Mouse (Mus musculus) left cerebral cortex, adult 8-10 months (tissue): ENCODE measurements around the gene Pparg. TPM values are rescaled to one million over a fixed set of nuclear protein-coding genes. Genes with fewer than 3 reads are reported as not detected.

ENCODE experiments used
- DNase-seq, 2 experiments: peaks; one replicate each; pipeline ENCODE4 v3.0.0; 2022; ENCODE audit warnings: low spot score in 2 of 2
- total RNA-seq, 4 experiments: library from RNA; stranded (reverse); gene quantifications; 2 replicates each; pipeline ENCODE4 v1.2.4; 2022

Gene Pparg
- total RNA-seq, 4 experiments from 2014 or later, result 7.0 to 8.1 (median 7.5) TPM

DNA sequence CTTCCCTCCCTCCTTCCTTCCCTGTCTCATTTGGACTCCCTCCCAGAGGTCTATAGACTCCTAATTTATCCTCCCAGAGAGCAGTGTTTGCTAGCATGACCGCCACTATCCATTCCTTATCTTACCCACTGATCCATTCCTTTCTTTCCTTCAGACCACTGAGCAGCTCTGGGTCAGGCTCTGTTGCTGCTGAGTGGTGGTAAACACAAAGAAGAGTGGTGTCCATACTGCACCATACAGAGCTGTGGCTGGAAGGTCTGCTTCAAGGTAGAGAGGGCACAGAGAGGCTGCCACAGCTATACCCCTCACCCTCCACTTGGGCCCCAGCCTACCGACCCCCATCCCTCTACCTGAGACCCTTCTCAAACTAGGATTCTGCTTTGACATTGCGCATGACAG, 143.4 kb downstream of the Pparg start:
- no peak for DNase-seq

DNA sequence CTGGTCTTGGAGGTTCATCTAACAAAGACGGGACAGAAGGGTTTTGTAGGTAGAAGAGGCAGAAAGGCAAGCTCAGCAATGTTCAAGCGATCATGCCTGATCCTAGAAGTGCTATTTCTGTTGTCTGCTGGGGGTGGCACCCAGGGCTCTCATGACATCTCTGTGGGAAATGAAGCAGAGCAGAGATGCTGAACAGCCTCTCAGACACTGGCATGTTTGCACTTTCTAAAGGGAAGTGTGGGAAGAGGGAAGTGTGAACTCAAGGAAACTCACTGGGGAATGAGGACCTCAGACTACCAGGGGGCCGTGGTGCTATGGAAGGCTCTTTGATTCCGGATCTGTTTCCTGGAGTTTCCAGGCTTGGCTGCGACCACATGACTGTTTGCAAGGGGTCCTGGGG, 144.2 kb downstream of the Pparg start:
- DNase-seq, result no peak

DNA sequence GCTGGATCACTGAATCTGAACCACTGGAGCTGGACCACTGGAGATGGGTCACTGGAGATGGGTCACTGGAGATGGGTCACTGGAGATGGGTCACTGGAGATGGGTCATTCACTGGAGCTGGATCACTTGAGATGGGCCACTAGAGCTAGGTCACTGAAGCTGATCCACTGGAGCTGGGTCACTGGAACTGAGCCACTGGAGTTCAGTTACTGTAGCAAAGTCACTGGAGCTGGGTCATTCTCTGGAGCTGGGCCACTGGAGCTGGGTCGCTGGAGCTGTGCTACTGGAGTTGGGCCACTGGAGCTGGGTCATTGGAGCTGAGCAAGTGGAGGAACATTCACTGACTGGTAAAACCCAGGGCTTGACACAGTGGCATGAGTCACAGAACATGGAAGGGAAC, 145.7 kb downstream of the Pparg start:
- DNase-seq, result no peak

DNA sequence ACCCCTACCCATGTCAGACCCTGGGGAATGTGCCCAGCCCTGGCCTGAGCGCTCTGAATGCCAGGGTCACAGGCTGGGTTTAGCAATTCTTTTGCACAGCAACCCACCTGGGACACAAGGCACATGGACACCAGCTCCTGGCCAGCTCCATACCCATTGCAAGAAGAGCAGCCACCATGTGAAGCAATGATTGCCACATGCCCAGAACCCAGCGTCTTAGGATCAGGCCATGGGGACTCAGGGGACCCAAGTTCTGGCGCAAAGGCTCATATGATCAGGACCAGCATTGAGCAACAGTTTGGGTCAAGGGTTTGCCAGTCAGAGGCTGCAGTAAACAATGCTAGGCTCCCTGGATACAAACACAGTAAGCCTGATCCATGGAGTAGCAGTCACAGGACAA, 150.7 kb downstream of the Pparg start:
- DNase-seq, result no peak

DNA sequence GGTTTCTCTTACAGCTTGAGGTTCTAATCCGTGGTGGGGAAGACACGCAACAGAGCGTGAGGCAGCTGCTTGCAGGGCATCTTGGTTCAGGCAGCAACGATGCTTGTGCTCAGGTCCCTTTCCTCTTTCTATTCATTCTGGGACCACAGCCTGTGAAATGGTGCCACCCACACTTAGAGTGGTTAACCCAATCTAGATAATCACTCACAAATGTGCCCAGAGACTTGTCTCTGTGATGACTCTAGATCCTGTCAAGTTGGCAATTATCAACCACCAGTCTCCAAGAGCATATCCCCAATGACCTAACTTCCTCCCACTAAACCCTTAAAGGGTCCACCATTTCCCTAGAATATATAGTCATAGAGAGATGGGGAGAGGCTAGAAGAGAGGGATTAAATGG, 152.5 kb downstream of the Pparg start:
- no peak for DNase-seq

DNA sequence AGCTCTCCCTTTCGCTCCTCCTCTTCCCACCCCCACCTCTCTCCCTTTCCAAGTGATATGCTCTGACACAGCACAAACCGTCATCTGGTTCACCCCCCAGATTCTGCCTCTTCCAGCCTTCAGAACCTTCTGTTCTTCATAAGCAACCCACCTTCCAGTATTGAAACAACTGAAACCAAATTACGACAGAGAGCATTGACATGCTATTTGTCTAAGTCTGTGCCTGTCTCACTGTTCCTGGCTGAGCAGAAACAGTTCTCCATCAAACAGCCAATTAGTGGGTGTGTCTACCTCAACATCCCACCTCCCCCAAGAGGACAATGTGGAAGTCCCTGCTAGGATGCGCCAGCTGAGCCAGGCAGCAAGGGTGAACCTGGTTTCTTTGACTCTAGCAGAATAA, 157.2 kb downstream of the Pparg start:
- DNase-seq, result no peak

DNA sequence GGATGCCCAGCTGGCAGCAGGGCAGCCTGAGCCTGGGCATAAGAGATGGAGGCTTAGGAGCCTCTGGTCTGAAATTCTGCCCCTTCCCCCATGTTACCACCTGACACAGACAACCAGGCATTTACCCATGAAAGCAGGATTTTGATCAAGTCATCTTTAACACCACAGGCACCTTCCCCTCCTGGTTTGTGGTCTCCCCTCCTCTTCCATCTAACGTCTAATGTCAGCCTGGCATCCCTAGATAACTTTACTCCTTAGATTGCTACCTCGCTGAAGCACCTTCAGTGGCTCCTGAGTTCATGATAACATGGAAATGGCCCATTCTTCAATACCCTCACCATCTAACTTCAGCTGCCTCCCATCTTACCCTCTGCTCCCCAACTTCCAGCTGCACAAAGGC, 157.6 kb downstream of the Pparg start:
- DNase-seq, result no peak

DNA sequence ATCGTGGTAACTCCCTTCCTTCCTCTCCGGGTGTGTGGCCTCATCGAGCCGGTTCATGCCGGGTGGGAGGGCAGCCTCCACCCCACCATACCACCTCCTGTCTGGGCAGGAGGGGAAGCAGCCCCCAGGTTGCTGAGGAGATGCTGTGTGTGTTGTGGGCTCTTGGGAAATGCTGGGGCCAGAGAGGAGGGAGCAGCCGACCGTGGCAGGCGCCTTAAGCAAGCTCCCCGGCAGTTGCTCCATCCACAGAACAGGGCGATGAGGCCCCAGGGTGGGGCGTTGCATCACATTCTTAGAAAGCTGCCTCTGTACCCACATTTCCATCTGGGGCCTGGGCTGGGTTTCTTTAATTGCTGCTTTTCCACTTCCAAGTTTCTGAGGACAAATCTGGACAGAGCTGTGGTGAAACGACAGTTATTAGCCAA, 158.5 kb downstream of the Pparg start:
- DNase-seq, result no peak

DNA sequence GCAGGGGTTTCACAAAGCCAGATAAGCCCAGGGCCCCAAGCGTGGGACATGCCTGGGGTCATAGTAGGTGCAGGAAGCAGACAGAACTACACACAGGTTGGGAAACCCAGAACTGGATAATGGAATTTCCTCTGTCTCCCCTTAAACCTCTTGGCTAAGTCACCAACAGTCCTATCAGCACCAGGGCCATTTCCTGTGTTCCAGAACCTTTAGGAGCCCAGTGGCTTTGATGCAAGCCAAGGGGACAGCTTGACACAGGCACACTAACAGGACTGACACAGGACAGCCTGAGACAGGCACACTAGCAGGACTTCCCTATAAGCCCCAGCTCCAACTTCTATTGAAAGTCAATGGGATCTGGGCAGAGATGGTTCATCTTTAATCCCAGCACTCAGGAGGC, 161.2 kb downstream of the Pparg start:
- DNase-seq, result no peak

DNA sequence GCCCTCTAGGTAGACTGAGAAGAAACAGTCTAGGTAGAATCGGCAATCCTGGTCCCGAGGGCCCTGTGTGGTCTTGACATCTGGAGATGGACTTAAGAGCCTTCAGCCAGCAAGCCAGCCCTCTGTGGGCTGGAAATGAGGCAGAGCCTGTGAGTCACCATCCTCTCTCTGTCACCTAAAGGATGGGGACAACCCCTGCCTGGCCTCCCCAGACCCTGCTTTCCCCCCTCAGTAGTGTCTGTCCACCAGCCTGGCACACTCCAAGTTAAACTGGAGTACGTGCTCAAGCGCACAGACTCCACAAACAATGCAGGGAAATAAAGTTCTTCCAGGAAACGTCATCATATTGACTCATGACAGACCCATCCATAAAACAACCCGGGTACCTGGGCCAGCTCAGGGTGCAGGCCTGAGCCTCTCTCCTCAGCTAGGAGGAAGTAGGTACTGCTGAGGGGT, 162.0 kb downstream of the Pparg start:
- DNase-seq, result no peak

DNA sequence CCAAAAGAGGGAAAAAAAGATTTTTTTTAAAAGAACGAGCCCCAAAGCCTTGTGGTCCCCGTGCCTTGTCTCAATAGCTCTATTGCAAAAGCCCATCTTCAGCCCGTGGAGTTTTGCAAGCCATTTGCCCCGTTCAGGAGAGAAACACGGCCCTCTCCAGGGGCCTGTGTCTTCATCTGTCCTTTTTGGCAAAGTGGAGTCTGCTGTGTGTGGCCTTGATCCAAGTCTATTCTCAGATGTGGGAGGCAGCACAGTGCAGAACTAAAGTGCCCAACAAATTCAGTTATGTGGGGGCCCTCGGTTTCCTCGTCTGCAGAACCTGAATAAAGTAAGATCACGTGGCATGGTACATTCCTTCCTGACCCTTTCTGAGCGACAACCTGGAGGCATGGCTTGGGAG, 162.4 kb downstream of the Pparg start:
- peak in 1 of 2 experiments; percentile 48 for DNase-seq

DNA sequence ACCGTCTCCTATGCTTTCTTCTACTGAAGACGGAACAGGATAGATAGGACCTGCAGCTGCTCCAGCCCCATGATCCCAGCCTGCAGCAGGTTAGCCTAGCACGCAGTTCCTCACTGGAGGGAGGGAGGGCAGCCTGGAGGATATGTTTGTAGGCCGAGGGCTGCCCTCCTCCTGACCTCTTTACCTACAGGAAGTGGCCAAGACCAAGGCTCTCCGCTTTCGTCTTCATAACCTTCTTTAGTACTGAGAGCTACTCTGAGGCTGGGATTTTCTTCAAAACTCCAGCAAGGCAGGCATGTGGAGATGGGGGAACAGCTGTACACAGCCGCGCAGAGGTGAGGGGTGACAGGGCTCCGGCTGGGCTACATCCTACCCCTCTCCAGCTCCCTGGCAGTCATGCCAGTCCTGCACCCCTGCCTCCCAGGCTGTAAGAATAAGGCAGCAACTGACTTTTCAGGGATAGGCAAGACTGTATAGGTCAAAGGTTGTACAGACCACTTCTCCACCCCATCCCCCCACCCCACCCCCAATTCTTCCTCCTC, 163.8 kb downstream of the Pparg start:
- no peak for DNase-seq

DNA sequence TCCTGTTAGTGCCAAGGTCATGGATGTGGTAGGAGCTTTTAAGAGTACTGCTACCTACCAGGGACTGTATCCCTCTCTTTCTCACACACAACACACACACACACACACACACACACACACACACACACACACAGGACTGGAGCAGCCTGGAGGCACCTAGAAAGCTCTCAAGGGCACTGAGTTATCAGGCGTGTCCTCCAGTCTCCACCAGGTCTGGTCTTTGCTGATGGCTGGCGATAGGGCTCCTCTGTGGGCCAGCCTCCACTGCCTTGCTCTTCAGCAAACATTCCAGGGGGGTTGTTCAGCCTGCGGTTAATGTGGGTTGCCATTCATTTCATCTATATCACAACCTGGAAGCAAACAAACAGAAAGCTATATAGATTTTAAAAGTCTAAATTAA, 166.7 kb downstream of the Pparg start:
- DNase-seq, result no peak

DNA sequence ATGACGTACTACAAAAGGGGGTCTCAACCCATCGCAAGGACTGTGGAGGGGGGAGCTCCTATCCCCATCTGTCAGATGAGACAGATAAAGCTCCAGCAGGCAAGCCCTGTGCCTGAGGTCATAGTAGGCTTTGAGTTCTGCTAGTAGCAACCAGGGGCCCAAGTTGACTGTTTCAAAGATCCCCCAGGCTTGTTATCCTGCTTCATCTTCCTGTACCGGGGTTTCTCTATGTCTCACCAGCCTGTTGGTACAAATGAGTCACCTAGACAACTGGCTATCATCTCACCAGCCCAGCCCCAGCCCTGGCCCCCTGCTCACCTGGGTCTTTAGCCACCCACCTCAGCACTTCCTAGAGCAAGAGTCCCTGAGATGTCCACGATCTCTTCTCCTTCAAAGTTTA, 167.6 kb downstream of the Pparg start:
- DNase-seq, result no peak

DNA sequence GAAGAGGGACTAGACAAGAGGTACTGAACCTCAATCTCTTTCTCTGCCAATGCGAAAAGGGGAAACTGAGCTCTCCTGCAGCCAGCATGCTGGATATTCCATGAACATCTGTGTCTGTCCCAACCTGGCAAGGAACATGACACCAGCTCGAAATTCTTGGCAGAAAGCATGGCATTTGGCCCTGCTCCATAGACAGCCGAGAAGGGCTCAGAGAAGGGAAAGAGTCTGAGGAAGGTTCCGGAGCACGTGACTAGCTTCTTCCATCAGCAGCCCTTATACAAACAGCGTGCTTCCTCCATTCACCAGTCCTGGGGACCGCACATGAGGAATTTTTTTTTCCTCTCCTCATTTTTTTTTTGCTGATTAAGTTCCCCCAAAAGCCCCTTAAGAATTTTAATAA, 173.9 kb downstream of the Pparg start:
- no peak for DNase-seq

DNA sequence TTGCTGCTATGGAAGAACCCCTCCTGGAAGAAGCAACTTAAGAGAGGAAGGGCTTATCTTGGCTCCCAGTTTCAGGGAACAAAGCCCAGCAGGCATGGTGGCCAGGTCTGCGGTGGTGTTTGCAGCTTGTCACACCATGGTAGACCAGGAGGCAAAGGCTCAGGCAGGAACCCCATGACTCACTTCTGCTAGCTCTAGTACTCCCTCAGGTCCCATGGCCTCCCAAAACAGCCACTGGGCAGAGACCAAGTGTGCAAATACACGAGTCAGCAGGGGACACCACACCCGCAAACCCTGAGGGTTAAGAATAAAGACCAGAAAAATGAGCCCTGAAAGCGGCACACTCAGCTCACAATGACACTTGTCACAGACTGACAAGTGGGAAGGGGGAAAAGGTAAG, 175.4 kb downstream of the Pparg start:
- DNase-seq, result no peak

DNA sequence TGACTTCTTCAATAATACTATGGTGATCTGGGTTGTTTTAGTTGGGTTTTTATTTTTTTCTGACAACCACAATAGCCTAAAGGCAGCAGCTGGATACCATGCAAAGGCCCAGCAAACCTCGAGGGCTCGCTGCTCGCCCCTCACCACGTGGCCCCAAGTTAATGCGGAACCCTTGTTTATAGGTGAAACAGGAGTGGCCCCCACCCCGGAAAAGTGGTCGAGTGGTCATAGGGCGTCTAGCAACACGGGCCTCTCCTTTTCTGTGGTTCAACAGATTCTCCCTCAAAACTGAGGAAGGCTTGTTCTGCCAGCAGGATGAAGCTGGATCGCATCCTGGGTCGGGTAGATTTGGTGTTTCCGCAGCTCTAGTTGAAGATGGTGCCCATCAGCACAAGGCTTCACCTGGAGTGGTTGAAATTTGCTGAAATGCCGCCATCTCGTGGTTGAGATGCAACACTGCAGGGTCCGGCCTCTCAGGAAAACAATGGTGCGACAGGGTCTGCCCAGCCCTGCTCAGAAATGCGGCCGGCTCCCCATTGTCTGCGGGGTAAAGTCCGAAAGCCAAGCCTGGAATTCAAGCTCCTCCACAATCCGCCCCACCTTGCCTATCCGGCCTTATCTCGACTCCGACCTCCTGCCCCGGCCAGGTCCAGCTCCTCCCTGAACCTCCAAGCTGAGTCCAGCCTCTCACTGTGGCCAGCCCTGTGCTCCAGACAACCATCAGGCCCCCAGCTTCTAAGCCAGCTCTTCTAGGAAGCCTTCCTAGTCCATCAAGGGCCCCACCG, 178.1 kb downstream of the Pparg start:
- peak; percentile 53 to 59 for DNase-seq

Other genes starting within 250 kb of the Pparg start
- gene Syn2, start 226.0 kb upstream of the Pparg start, total RNA-seq, result 100 to 1,000 TPM; 393 to 448 (median 420) TPM
- not detected for gene Gm17482, start 133.6 kb upstream of the Pparg start, total RNA-seq
- gene Timp4, start 108.7 kb upstream of the Pparg start, total RNA-seq, result 10 to 100 TPM; 15.5 to 20.9 (median 18.1) TPM
- gene Tsen2, start 183.7 kb downstream of the Pparg start, total RNA-seq, result 10 to 100 TPM; 21.1 to 27.7 (median 26.1) TPM
- not detected for gene Mkrn2os, start 231.6 kb downstream of the Pparg start, total RNA-seq
- 10 to 100 TPM; 31.4 to 40.9 (median 38.4) TPM for gene Mkrn2, start 241.0 kb downstream of the Pparg start, total RNA-seq